10 mouse cellular contexts compared by ENCODE assay signal in genomic region chrX:95359053-95359452, GRCm38 (mm10).
DNase-seq lines count a peak whose midpoint lies in the region; ATAC-seq and TF ChIP-seq lines count a peak whose summit lies in the region.
"Had no signal": no experiment of that assay in that cellular context is flagged by ENCODE, and none has a peak within 500 bp of the region (broad histone marks: within the 10 kb centered on the region; RNA-seq: fewer than 3 reads in every experiment).

No protein-coding gene starts in this region.

- TF ChIP-seq CTCF in lung, adult 2 months (IDR thresholded peaks at IDR 0.05; ENCODE audit: insufficient read depth, low read length), result peak; percentile 5; the same call in 1 of the 2 replicates

- H3K4me3 ChIP-seq in embryonic facial prominence, embryonic 11.5 days (ENCODE audit: low read depth, low read length), result no peak overlapping the region
- no peak overlapping the region for H3K4me3 ChIP-seq in embryonic facial prominence, embryonic 10.5 days
- no peak overlapping the region for H3K4me3 ChIP-seq in lung, adult 2 months (replicated peaks; ENCODE audit: extremely low read depth, low read depth, low read length)
- H3K4me3 ChIP-seq: liver, embryonic 13.5 days had no signal

- no peaks in the 10 kb centered on the region for H3K27me3 ChIP-seq in embryonic facial prominence, embryonic 11.5 days (ENCODE audit: control insufficient read depth, insufficient read depth, low read length)
- H3K27me3 ChIP-seq in embryonic facial prominence, embryonic 10.5 days (replicated peaks; ENCODE audit: low read depth, poor library complexity, severe bottlenecking), result no peaks in the 10 kb centered on the region
- H3K27me3 ChIP-seq: liver, embryonic 13.5 days had no signal

- no peak overlapping the region for H3K4me2 ChIP-seq in embryonic facial prominence, embryonic 11.5 days (ENCODE audit: low read depth, low read length)
- H3K4me2 ChIP-seq: liver, embryonic 13.5 days had no signal

- no peak for ATAC-seq in embryonic facial prominence, embryonic 11.5 days (replicated peaks; ENCODE audit: insufficient number of reproducible peaks, low FRiP score, low TSS enrichment, low read depth)
- no peak for ATAC-seq in megakaryocyte, adult 5-6 weeks (ENCODE audit: poor library complexity, severe bottlenecking)

- H3K36me3 ChIP-seq in embryonic facial prominence, embryonic 11.5 days (replicated peaks; ENCODE audit: control insufficient read depth, insufficient read depth, low read depth, low read length), result no peaks in the 10 kb centered on the region
- H3K36me3 ChIP-seq in embryonic facial prominence, embryonic 10.5 days (replicated peaks), result no peaks in the 10 kb centered on the region
- H3K36me3 ChIP-seq: G1E; liver, embryonic 13.5 days had no signal

- H3K9ac ChIP-seq in embryonic facial prominence, embryonic 11.5 days (replicated peaks; ENCODE audit: low read length), result no peak overlapping the region
- H3K9ac ChIP-seq: liver, embryonic 13.5 days had no signal

- TF ChIP-seq POLR2A in lung, adult 2 months (IDR thresholded peaks at IDR 0.05; ENCODE audit: borderline replicate concordance, extremely low read depth, low read depth, low read length), result no peak

- peak; percentile 26 for DNase-seq in embryonic facial prominence, embryonic 11.5 days (ENCODE audit: low spot score)
- no peak for DNase-seq in embryonic facial prominence, embryonic 10.5 days (ENCODE audit: low spot score)
- no peak for DNase-seq in lung, adult 2 months
- no peak for DNase-seq in lung, postnatal 25 days (ENCODE audit: low spot score)
- peak; percentile 30 to 44 for DNase-seq in cerebellum, postnatal 10 days
- DNase-seq in layer of hippocampus, postnatal 36 days, result peak; percentile 1 to 6
- no peak for DNase-seq in spleen, adult 12 weeks (ENCODE audit: low spot score)
- DNase-seq: liver, embryonic 13.5 days had no signal

- WGBS in embryonic facial prominence, embryonic 11.5 days, result 22% methylated on average over 3 of the region's 3 CpGs
- 35% methylated on average over 3 of the region's 3 CpGs for WGBS in embryonic facial prominence, embryonic 10.5 days
- 23% methylated on average over 3 of the region's 3 CpGs for WGBS in lung, adult 2 months

- no peaks in the 10 kb centered on the region for H3K4me1 ChIP-seq in embryonic facial prominence, embryonic 11.5 days (ENCODE audit: control insufficient read depth, insufficient read depth, low read length)
- H3K4me1 ChIP-seq in embryonic facial prominence, embryonic 10.5 days, result no peaks in the 10 kb centered on the region
- H3K4me1 ChIP-seq in lung, adult 2 months (ENCODE audit: control insufficient read depth, insufficient read depth, low read length), result no peaks in the 10 kb centered on the region
- H3K4me1 ChIP-seq: liver, embryonic 13.5 days had no signal

- no peaks in the 10 kb centered on the region for H3K9me3 ChIP-seq in embryonic facial prominence, embryonic 11.5 days (replicated peaks; ENCODE audit: control insufficient read depth, low read length)
- no peaks in the 10 kb centered on the region for H3K9me3 ChIP-seq in embryonic facial prominence, embryonic 10.5 days
- H3K9me3 ChIP-seq: G1E; liver, embryonic 13.5 days had no signal

- H3K27ac ChIP-seq in embryonic facial prominence, embryonic 11.5 days (replicated peaks; ENCODE audit: low read depth, low read length), result no peak overlapping the region
- no peak overlapping the region for H3K27ac ChIP-seq in embryonic facial prominence, embryonic 10.5 days (replicated peaks)
- H3K27ac ChIP-seq: liver, embryonic 13.5 days had no signal

Comparison
In these comparisons a context has a peak if more than half of its experiments do, and no peak if none do; other contexts are left out.
1. DNase-seq: peak in embryonic facial prominence, embryonic 11.5 days (single experiment), cerebellum, postnatal 10 days (2 of 2) and layer of hippocampus, postnatal 36 days (2 of 2); none in embryonic facial prominence, embryonic 10.5 days (single experiment), lung, adult 2 months (single experiment), lung, postnatal 25 days (single experiment) and spleen, adult 12 weeks (single experiment).